Mouse (Mus musculus) CH12.LX (cell line): ENCODE measurements around the gene Adgrg5. TPM values are rescaled to one million over a fixed set of nuclear protein-coding genes. Genes with fewer than 3 reads are reported as not detected.
A peak's percentile ranks its signal among the peaks of the same experiment; 100 is the strongest.

ENCODE experiments used
- DNase-seq: peaks from one replicate; pipeline ENCODE4 v3.0.0-alpha.2; 2013; ENCODE audit errors: extremely low read depth
- H3K27ac ChIP-seq: 2 replicates; pipeline ENCODE4 v1.5.1; 2012; ENCODE audit warnings: low read depth, mild to moderate bottlenecking, control low read depth, moderate library complexity; ENCODE audit not compliant: insufficient read depth
- H3K27me3 ChIP-seq: replicated peaks from 2 replicates; pipeline ENCODE3; 2012; ENCODE audit warnings: inconsistent platforms
- H3K36me3 ChIP-seq, 2 experiments: replicated peaks in 1 of 2; 2 replicates each; pipeline versions ENCODE3 to v1.6.1; 2012; ENCODE audit warnings: inconsistent platforms in 1 of 2, low read length in 1 of 2, mild to moderate bottlenecking in 1 of 2, mixed read lengths in 1 of 2, moderate library complexity in 1 of 2; ENCODE audit not compliant: control insufficient read depth in 1 of 2, insufficient read depth in 1 of 2
- H3K4me1 ChIP-seq, 2 experiments: 2 replicates each; pipeline ENCODE4 v1.6.1; 2012; ENCODE audit warnings: inconsistent platforms in 1 of 2, moderate library complexity in 1 of 2; ENCODE audit not compliant: insufficient read depth in 2 of 2, control insufficient read depth in 1 of 2
- H3K4me2 ChIP-seq: 2 replicates; pipeline ENCODE4 v1.6.1; 2012; ENCODE audit warnings: low read depth, mild to moderate bottlenecking, control low read depth; ENCODE audit not compliant: poor library complexity, insufficient read depth, severe bottlenecking
- H3K4me3 ChIP-seq, 3 experiments: fragments of 150-350 bp in 1 of 3; sonication (generic) in 1 of 3; replicated peaks in 1 of 3; 2 replicates each; pipeline versions ENCODE3 to v1.5.1; 2011 to 2012; ENCODE audit warnings: low read depth in 2 of 3, low read length in 2 of 3, mild to moderate bottlenecking in 2 of 3, moderate library complexity in 2 of 3, control low read depth in 1 of 3, improper control_type of control experiment in 1 of 3, inconsistent platforms in 1 of 3, mixed read lengths in 1 of 3; ENCODE audit not compliant: poor library complexity in 1 of 3
- H3K79me2 ChIP-seq: replicated peaks from 2 replicates; pipeline ENCODE4 v1.6.1; 2012; ENCODE audit warnings: mild to moderate bottlenecking, moderate library complexity; ENCODE audit not compliant: control insufficient read depth, poor library complexity, insufficient read depth, severe bottlenecking; ENCODE audit errors: extremely low read depth
- H3K9ac ChIP-seq: 2 replicates; pipeline ENCODE4 v1.6.1; 2012; ENCODE audit warnings: low read depth, mild to moderate bottlenecking, control low read depth, moderate library complexity; ENCODE audit not compliant: insufficient read depth
- H3K9me3 ChIP-seq: replicated peaks from 2 replicates; pipeline ENCODE3; 2012; ENCODE audit warnings: low read length, inconsistent platforms, mixed read lengths
- EP300 ChIP-seq: IDR thresholded peaks from 2 replicates; pipeline ENCODE4 v1.6.1; 2011; ENCODE audit warnings: low read length, improper control_type of control experiment
- GABPA ChIP-seq: IDR thresholded peaks from 2 replicates; pipeline ENCODE4 v1.6.1; 2012; ENCODE audit warnings: low read depth, low read length, improper control_type of control experiment, inconsistent platforms; ENCODE audit not compliant: insufficient replicate concordance
- HCFC1 ChIP-seq: IDR thresholded peaks from 2 replicates; pipeline ENCODE4 v1.6.1; 2012; ENCODE audit warnings: low read depth, mild to moderate bottlenecking, inconsistent platforms, low read length, improper control_type of control experiment
- JUND ChIP-seq: conservative IDR thresholded peaks from 2 replicates; pipeline ENCODE4 v1.6.1; 2011; ENCODE audit warnings: low read depth, low read length, improper control_type of control experiment
- KAT2A ChIP-seq: IDR thresholded peaks from 2 replicates; pipeline ENCODE4 v1.6.1; 2012; ENCODE audit warnings: low read length, improper control_type of control experiment, inconsistent platforms; ENCODE audit not compliant: insufficient replicate concordance
- MAX ChIP-seq: IDR thresholded peaks from 2 replicates; pipeline ENCODE4 v1.6.1; 2011; ENCODE audit warnings: low read length, improper control_type of control experiment
- MAZ ChIP-seq: IDR thresholded peaks from 2 replicates; pipeline ENCODE4 v1.6.1; 2012; ENCODE audit warnings: low read depth, mild to moderate bottlenecking, inconsistent platforms, low read length, improper control_type of control experiment, moderate library complexity
- NELFE ChIP-seq: IDR thresholded peaks from 2 replicates; pipeline ENCODE4 v1.6.1; 2011; ENCODE audit warnings: low read depth, low read length, improper control_type of control experiment
- PAX5 ChIP-seq: IDR thresholded peaks from 2 replicates; pipeline ENCODE4 v1.6.1; 2012; ENCODE audit warnings: low read length, inconsistent platforms, mixed read lengths
- POLR2A ChIP-seq: IDR thresholded peaks from 2 replicates; pipeline ENCODE4 v1.6.1; 2011; ENCODE audit warnings: low read depth, mild to moderate bottlenecking, improper control_type of control experiment, low read length
- RAD21 ChIP-seq: IDR thresholded peaks from 2 replicates; pipeline ENCODE4 v1.6.1; 2011; ENCODE audit warnings: low read depth, mild to moderate bottlenecking, low read length, improper control_type of control experiment, moderate library complexity
- SIN3A ChIP-seq: IDR thresholded peaks from 2 replicates; pipeline ENCODE4 v1.6.1; 2012; ENCODE audit warnings: low read length, improper control_type of control experiment, inconsistent platforms
- TBP ChIP-seq: conservative IDR thresholded peaks from 2 replicates; pipeline ENCODE4 v1.6.1; 2011; ENCODE audit warnings: low read depth, low read length, improper control_type of control experiment
- UBTF ChIP-seq: IDR thresholded peaks from 2 replicates; pipeline ENCODE4 v1.6.1; 2012; ENCODE audit warnings: low read depth, mild to moderate bottlenecking, inconsistent platforms, low read length, improper control_type of control experiment, moderate library complexity
- ZC3H11A ChIP-seq: IDR thresholded peaks from 2 replicates; pipeline ENCODE4 v1.6.1; 2012; ENCODE audit warnings: low read depth, mild to moderate bottlenecking, inconsistent platforms, low read length, improper control_type of control experiment
- ZKSCAN1 ChIP-seq: IDR thresholded peaks from 2 replicates; pipeline ENCODE4 v1.6.1; 2012; ENCODE audit warnings: low read depth, inconsistent platforms, low read length, improper control_type of control experiment, borderline replicate concordance
- ZNF384 ChIP-seq: IDR thresholded peaks from 2 replicates; pipeline ENCODE4 v1.6.1; 2012; ENCODE audit warnings: low read depth, low read length, improper control_type of control experiment, inconsistent platforms
- dilution Hi-C: fragments of 300-500 bp; cut with MboI; formaldehyde crosslinking; loops from 2 replicates; pipeline ENCODE4 v1.14.3; 2020; ENCODE audit warnings: low sequenced_read_pairs; ENCODE audit not compliant: extremely low pct_unique_long_range_greater_than_20kb, extremely low pct_ligation_motif_present
- in situ Hi-C: fragments of 300-500 bp; cut with MboI; formaldehyde crosslinking; loops from 3 replicates; pipeline ENCODE4 v1.14.3; 2019; ENCODE audit warnings: low sequenced_read_pairs, low pct_ligation_motif_present, low pct_unique_long_range_greater_than_20kb, mixed read lengths
- polyA plus RNA-seq: library from polyadenylated mRNA; unstranded; fragments of >175 nt; gene quantifications from 2 replicates; pipeline ENCODE4 v1.2.1, GENCODE M21; 2012; ENCODE audit warnings: low read depth; ENCODE audit not compliant: insufficient read length
- total RNA-seq, 2 experiments: library from RNA; depleted of rRNA; stranded (reverse); fragments of 300-350 nt in 1 of 2; fragments of >200 nt in 1 of 2; gene quantifications; 2 replicates each; pipeline ENCODE4 v1.2.3; 2012 to 2014

Gene Adgrg5
- total and polyA plus RNA-seq, 3 experiments = 0.81 to 10.0 (median 6.9) TPM

DNA sequence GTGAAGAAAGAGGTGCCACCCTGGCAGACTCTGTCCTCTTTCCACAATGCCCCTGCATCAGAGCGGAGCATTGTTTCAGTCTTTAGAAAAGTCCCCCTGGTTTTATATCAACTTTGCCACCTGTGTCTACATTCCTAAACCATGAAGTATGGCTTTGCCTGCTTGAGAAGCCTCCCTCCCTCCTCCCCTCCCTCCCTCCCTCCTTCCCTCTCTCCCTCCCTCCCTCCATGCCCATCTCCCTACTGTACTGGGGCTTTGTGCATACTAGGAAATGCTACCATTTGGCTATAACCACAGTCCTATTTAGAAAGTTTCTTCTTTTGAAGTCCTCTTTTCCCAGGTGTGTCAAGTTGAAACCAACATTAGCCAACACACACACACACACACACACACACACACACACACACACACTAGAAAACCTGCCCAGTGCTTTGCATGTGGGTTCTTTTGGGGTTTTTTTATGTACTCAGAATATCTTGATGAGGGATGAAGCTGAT lies 32.6 kb downstream of the Adgrg5 start (continued):
- TF ChIP-seq TBP = no peak
- no peak for TF ChIP-seq UBTF
- no peak for TF ChIP-seq ZC3H11A
- TF ChIP-seq JUND = 0 out of 2 replicates have a peak, but pooled peaks have one; percentile 10
- TF ChIP-seq MAZ = 0 out of 2 replicates have a peak, but pooled peaks have one; percentile 52
- TF ChIP-seq PAX5 = no peak
- no peak for TF ChIP-seq NELFE
- no peak for TF ChIP-seq HCFC1
- TF ChIP-seq SIN3A = peak; percentile 41; the same call in 1 of the 2 replicates
- peak; percentile 82 for TF ChIP-seq ZNF384
- peak; percentile 83 for TF ChIP-seq EP300
- TF ChIP-seq KAT2A = no peak
- no peak for TF ChIP-seq GABPA
- TF ChIP-seq, all 38 proteins: peak for 14

DNA sequence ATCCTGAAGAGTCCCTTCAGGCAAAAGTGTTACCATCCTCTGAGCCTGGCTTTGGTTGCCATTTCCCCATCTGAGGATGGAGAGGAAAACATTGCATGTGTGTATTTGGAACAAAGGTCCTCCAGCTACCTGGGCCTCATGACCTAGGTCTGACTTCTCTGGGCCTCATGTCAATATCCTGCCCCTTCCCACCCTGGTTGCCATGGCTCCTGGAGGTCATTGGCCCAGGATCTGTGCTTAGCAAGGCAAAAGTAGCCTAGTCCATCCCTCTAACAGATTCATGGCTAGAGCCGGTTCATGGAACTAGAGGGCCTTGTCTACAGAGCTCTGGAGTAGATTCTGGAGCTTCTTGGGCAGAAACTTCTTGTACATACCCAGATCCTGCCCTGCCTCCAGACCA lies 38.7 kb downstream of the Adgrg5 start:
- DNase-seq = no peak
- H3K79me2 ChIP-seq = no peaks in the 10 kb centered on the region
- H3K4me2 ChIP-seq = no peak overlapping the region
- no peaks in the 10 kb centered on the region for H3K9me3 ChIP-seq
- H3K27ac ChIP-seq = no peak overlapping the region
- in situ Hi-C loops (loop anchor here (5.0 kb wide), 1 partner anchor 35 kb away; no protein-coding TSS in a partner anchor), dilution Hi-C loops (no loop called here)
- no peaks in the 10 kb centered on the region for H3K36me3 ChIP-seq
- H3K4me3 ChIP-seq = no peak overlapping the region
- peaks cover 0 to 10% of the 10 kb centered on the region in 2 experiments; a peak in 2 of 4 replicates for H3K4me1 ChIP-seq
- H3K9ac ChIP-seq = no peak overlapping the region
- peaks cover 9% of the 10 kb centered on the region for H3K27me3 ChIP-seq
- no peak for TF ChIP-seq MAX

DNA sequence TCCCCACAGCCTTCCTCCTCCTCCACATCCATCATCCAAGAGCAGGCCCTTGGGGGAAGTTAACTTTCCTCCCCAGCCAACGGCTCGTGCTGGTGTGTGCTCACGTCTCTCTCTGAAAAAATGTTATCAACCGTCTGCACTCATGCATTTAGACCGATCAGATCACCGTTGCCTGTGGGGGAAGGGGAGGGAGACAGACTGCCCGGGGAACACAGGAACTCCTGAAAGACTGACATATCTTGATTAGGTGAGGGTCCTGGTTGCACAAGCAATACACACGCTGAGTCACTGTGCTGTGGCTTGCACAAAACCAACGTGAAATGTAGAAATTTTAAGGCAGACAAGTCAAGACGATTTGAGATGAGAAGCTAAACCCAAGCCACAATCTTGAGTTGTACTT lies 41.3 kb downstream of the Adgrg5 start:
- TF ChIP-seq TBP = no peak
- no peak for TF ChIP-seq RAD21
- no peak for TF ChIP-seq POLR2A
- no peak for TF ChIP-seq ZKSCAN1
- Histone ChIP-seq H3K4me1 (peaks cover 0 to 10% of the 10 kb centered on the region in 2 experiments; a peak in 2 of 4 replicates), H3K4me3 (no peak overlapping the region), H3K9ac (no peak overlapping the region), H3K27me3 (peaks cover 5% of the 10 kb centered on the region), H3K4me2 (no peak overlapping the region), H3K9me3 (peaks cover 3% of the 10 kb centered on the region), H3K27ac (no peak overlapping the region), H3K79me2 (no peaks in the 10 kb centered on the region), H3K36me3 (no peaks in the 10 kb centered on the region)
- dilution Hi-C loops = no loop called here
- in situ Hi-C loops = loop anchor here (5.0 kb wide), 1 partner anchor 32 kb away; no protein-coding TSS in a partner anchor
- no peak for DNase-seq
